Mouse (Mus musculus) neural tube, embryonic 11.5 days (tissue): ENCODE data around the gene 9230102O04Rik. TPM values are rescaled to one million over a fixed set of nuclear protein-coding genes. Genes with fewer than 3 reads are reported as not detected.

Source experiments
- ATAC-seq: fragments of 200-750 bp; cut with Nextera tagmentation; 2 replicates; pipeline ENCODE4 v1.8.0; 2017; ENCODE audit warnings: moderate number of reproducible peaks, mild to moderate bottlenecking, moderate TSS enrichment, moderate library complexity; ENCODE audit not compliant: insufficient read depth, low FRiP score, low TSS enrichment
- DNase-seq: peaks from one replicate; pipeline ENCODE4 v3.0.0-alpha.2; 2015; ENCODE audit warnings: low spot score
- H3K27ac ChIP-seq: fragments of 300-500 bp; sonication (generic); 2 replicates; pipeline ENCODE4 v1.5.1; 2014; ENCODE audit warnings: low read depth, mild to moderate bottlenecking, low read length
- H3K27me3 ChIP-seq: fragments of 300-500 bp; sonication (generic); 2 replicates; pipeline ENCODE4 v1.6.1; 2014; ENCODE audit warnings: mild to moderate bottlenecking, low read length, mixed read lengths; ENCODE audit not compliant: control insufficient read depth, insufficient read depth
- H3K36me3 ChIP-seq: fragments of 300-500 bp; sonication (generic); 2 replicates; pipeline ENCODE4 v1.6.1; 2014; ENCODE audit warnings: mild to moderate bottlenecking, low read length, moderate library complexity, mixed read lengths; ENCODE audit not compliant: control insufficient read depth, insufficient read depth
- H3K4me1 ChIP-seq: fragments of 300-500 bp; sonication (generic); 2 replicates; pipeline ENCODE4 v1.6.1; 2014; ENCODE audit warnings: low read length, mixed read lengths; ENCODE audit not compliant: control insufficient read depth, insufficient read depth
- H3K4me2 ChIP-seq: fragments of 300-500 bp; sonication (generic); 2 replicates; pipeline ENCODE4 v1.6.1; 2014; ENCODE audit warnings: low read depth, mild to moderate bottlenecking, moderate library complexity
- H3K4me3 ChIP-seq: fragments of 300-500 bp; sonication (generic); 2 replicates; pipeline ENCODE4 v1.5.1; 2014; ENCODE audit warnings: low read depth, low read length
- H3K9ac ChIP-seq: fragments of 300-500 bp; sonication (generic); 2 replicates; pipeline ENCODE4 v1.6.1; 2014; ENCODE audit warnings: mild to moderate bottlenecking, low read length
- H3K9me3 ChIP-seq: fragments of 300-500 bp; sonication (generic); 2 replicates; pipeline ENCODE4 v1.6.1; 2016; ENCODE audit warnings: low read length; ENCODE audit not compliant: control insufficient read depth
- WGBS: fragments of 180-500 bp; shearing (Covaris S2); extraction: QIAGEN DNeasy Blood & Tissue Kit; methylation state at CpG from one replicate; pipeline ENCODE4 v1.1.7; 2014; 5-methylcytosine and 5-hydroxymethylcytosine counted together
- polyA plus RNA-seq: library from polyadenylated mRNA; unstranded; fragments of >200 nt; fragmentation: Nextera tagmentation; extraction: Ambion mirVana; gene quantifications from 2 replicates; pipeline ENCODE4 v1.2.1, GENCODE M21; 2014

Gene 9230102O04Rik
- polyA plus RNA-seq, 1 experiment from 2014 or later, result not detected

DNA sequence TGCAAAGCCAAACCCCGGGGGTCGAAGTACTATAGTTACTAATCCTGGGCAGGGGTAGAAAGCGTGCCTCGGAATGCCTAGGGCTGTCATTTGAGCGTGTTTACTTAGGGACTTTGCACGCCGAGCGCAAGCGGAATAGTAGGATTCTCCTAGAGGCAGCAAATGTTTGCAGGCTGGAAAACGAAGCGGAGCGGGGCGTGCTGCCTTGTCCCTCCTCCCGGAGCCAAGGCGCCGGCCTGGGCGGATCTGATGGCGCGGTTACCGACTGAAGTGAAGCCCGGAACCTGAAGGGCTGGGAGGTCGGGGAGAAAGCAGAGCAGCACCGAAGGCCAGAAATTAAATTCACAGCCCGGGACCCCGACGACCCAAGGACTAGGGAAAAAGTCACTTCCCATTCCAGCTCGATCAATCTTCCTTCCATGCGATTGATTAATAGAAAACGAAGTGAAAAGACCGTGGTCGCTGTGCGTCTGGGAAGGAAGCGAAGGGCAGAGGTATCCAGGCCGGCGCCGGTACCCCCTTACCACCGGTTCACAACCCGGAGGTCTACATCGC, 6.9 kb downstream of the 9230102O04Rik start:
- ATAC-seq (no peak), DNase-seq (peak; percentile 49)
- H3K27me3 ChIP-seq, result peaks cover 96% of the 10 kb centered on the region
- H3K4me2 ChIP-seq, result peak overlapping the region; percentile 27
- no peak overlapping the region for H3K9ac ChIP-seq
- WGBS, result under 1% methylated on average over 39 of the region's 39 CpGs
- H3K36me3 ChIP-seq, result no peaks in the 10 kb centered on the region
- no peaks in the 10 kb centered on the region for H3K9me3 ChIP-seq
- no peak overlapping the region for H3K27ac ChIP-seq
- peak overlapping the region; percentile 16; the same call in 1 of the 2 replicates for H3K4me3 ChIP-seq
- peaks cover 7% of the 10 kb centered on the region for H3K4me1 ChIP-seq

DNA sequence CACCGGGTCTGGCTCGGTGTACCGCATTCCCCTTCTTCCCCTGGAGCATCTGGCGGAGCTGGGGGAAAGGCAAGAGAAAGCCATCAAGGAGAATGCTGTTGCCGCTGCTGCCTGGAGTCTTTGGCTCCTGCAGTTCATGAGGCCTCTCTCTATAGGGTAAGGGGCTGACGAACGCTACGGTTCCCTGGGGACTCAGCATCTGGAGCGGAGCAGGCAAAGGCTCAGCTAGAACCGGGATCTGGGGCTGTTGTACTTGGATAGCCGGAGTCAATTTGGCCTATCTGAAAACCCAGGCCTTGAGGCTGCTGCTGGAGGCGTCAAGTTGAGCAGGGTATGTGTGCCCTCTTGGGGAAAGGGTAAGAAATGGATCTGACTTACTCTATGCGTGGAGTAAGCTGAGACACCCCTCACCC, 7.7 kb downstream of the 9230102O04Rik start:
- Histone ChIP-seq H3K4me1 (peaks cover 9% of the 10 kb centered on the region), H3K9me3 (no peaks in the 10 kb centered on the region), H3K4me3 (peak overlapping the region; percentile 28), H3K9ac (peak overlapping the region; percentile 32; the same call in 1 of the 2 replicates), H3K27ac (no peak overlapping the region), H3K27me3 (peaks cover 96% of the 10 kb centered on the region), H3K4me2 (peak overlapping the region; percentile 37), H3K36me3 (no peaks in the 10 kb centered on the region)
- ATAC-seq, result no peak
- peak; percentile 59 for DNase-seq
- under 1% methylated on average over 13 of the region's 13 CpGs for WGBS

DNA sequence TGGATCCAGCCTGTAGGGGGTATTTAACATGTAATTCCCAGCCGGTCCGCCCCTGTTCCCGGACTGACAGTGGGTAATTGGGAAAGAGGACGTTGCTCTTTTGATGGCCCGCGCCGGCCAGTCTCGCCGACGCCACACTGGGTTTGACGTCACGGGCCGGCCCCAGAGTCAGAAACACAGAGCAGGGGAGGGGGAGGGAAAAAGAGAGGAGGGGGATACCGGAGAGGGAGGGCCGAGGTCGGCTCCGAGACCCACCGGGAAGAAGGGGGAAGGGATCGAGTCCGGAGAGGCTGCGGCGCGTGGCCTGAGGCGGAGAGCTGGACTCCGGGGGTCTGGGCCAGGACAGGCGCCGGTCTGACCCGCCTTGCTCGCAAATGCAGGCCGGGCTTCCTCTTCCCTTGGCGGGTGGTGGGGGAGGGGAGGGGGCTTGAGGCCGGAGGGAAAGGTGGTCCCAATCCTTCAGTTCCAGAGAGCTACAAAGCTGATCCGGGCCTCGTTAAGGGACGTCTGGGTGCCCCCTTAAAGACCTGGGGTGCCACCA, 8.2 kb downstream of the 9230102O04Rik start, which contains the start of gene 4930412O13Rik:
TSS of gene 4930412O13Rik (plus strand) at position 202 of the 541 bp plus-strand sequence.
- ATAC-seq (no peak), DNase-seq (peak; percentile 58)
- peak within 1 kb of the TSS; percentile 28 for H3K4me3 ChIP-seq
- under 1% methylated on average over 31 of the region's 35 CpGs for WGBS
- H3K4me2 ChIP-seq, result peak within 1 kb of the TSS; percentile 37
- H3K27ac ChIP-seq, result no peak within 1 kb of the TSS
- no peaks in the 10 kb centered on the region for H3K36me3 ChIP-seq
- peaks cover 96% of the 10 kb centered on the region for H3K27me3 ChIP-seq
- no peaks in the 10 kb centered on the region for H3K9me3 ChIP-seq
- H3K4me1 ChIP-seq, result peaks cover 9% of the 10 kb centered on the region
- H3K9ac ChIP-seq, result peak within 1 kb of the TSS; percentile 32; the same call in 1 of the 2 replicates

DNA sequence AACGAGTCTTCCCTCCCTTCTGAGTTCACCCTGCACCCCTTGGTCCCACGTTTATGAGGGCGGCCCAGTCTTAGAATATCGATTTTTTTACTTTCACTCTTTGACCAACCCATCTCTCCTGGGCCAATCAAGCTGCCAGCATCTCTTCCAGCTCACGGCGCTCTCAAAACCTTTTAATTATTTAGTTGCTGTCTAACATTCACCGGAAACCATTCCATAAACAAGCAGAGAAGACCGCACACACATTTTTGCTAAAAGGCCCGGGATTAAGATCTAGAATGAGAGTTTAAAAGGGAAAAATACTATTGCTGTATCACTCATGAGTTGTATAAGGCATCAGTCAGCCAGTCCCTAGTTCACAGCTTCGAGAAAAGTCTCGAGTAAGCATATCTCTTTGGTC, 9.1 kb downstream of the 9230102O04Rik start:
- Histone ChIP-seq H3K27ac (no peak overlapping the region), H3K4me2 (no peak overlapping the region), H3K9me3 (no peaks in the 10 kb centered on the region), H3K9ac (no peak overlapping the region), H3K27me3 (peaks cover 96% of the 10 kb centered on the region), H3K4me3 (no peak overlapping the region), H3K36me3 (no peaks in the 10 kb centered on the region), H3K4me1 (peaks cover 9% of the 10 kb centered on the region)
- ATAC-seq (no peak), DNase-seq (no peak)
- WGBS, result 4% methylated on average over 11 of the region's 11 CpGs

DNA sequence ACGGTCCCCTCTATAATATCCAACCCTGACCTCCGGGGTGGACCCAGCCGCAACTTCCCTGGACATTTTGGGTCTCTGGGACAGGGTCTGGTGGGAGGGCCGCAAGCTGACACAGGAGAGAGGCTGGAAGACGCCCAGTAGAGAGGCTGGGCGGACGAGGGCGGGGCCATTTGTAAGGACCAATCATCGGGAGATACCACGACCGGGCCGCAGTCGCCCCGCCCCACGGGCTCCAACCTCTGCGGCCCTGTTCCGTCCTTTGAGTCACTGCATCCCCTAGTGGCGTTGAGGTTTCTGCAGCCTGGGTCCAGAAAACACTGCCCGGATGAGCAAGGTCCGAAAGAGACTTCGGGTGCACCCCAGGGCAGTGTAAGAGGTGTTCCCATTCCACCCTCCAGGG, 9.8 kb downstream of the 9230102O04Rik start:
- Histone ChIP-seq H3K9me3 (no peaks in the 10 kb centered on the region), H3K4me3 (peak overlapping the region; percentile 38), H3K4me1 (peaks cover 9% of the 10 kb centered on the region), H3K27me3 (peaks cover 96% of the 10 kb centered on the region), H3K36me3 (no peaks in the 10 kb centered on the region), H3K27ac (no peak overlapping the region), H3K4me2 (peak overlapping the region; percentile 82), H3K9ac (no peak overlapping the region)
- DNase-seq (peak; percentile 96), ATAC-seq (peak; percentile 94)
- WGBS, result 0% methylated on average over 21 of the region's 21 CpGs

DNA sequence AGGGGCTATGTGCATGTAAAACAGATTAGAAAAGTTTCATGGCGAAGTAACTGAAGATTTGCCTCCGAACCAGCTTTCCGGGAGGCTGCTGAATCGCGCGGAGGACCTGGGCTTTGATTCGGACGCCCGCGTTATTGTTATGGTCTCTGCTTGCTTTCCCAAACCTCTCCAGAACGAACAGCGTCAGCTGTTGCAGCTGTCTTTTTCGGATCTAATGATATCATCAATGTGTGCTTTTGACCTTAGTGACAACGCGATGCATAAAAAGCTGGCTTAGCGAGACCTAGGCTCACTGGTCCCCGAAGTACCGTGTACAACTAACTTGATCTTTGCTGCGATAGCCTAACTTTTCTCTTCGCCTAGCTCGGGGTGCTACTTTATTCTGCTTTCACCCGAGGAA, 10.2 kb downstream of the 9230102O04Rik start:
- peak overlapping the region; percentile 38 for H3K4me3 ChIP-seq
- H3K36me3 ChIP-seq, result no peaks in the 10 kb centered on the region
- H3K9me3 ChIP-seq, result no peaks in the 10 kb centered on the region
- ATAC-seq, result peak; percentile 7
- H3K27me3 ChIP-seq, result peaks cover 96% of the 10 kb centered on the region
- no peak overlapping the region for H3K9ac ChIP-seq
- H3K4me2 ChIP-seq, result peak overlapping the region; percentile 82
- peaks cover 9% of the 10 kb centered on the region for H3K4me1 ChIP-seq
- under 1% methylated on average over 22 of the region's 22 CpGs for WGBS
- no peak overlapping the region for H3K27ac ChIP-seq
- no peak for DNase-seq

DNA sequence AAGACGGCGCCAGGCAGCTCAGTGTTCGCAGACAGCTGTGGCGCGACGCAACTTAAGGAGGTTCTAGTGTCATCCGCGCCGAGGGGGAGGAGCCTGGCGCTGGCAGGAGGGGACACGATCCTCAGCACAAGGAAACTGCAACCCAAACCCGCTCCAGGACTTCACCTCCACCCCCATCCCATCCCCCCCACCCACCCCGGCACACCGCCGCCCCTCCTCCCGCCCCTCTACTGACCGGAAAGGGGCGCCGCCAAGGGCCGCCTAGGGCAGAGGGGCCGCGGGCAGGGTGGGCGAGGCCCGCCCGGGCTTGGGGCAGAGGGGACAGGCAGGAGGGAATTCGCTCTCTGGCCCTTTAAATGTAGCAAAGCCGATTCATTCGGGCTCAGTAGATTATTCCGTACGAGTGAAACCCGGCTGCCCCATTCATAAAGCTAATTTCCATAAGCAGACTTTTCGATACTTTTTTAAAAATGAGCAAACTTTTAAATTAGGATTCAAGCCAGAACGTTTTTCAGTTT, 10.7 kb downstream of the 9230102O04Rik start:
- ATAC-seq, result peak; percentile 11; the same call in 1 of the 2 replicates
- peak overlapping the region; percentile 38 for H3K4me3 ChIP-seq
- no peak overlapping the region for H3K27ac ChIP-seq

DNA sequence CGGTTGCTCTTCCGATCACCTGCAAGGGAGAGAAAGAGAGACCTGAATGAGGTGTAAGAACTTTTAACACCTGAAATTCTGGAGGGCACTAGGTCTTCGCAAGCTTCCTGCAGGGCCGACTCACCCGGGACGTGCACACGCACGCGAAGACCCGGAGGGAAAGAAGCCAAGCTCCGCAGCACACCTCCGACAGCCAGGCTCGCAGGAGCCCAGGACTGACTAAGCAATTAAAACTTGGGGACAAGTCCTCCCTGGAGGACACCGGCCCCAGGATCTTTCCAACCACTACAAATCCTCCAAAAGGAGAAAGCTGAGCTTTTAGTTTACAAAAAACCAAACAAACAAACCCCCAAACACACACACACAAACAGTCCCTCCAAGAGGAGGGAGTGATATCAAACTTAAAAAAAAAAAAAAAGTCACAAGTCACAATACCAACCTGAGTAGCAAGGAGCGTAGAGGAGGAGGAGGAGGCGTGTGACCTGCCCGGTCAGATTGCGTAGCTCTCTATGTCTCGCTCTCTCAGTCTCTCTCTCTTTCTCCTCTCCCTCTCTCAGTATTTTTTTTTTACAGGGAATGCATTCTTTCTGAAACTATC, 11.3 kb downstream of the 9230102O04Rik start:
- Histone ChIP-seq H3K9ac (no peak overlapping the region), H3K9me3 (no peaks in the 10 kb centered on the region), H3K27ac (no peak overlapping the region), H3K4me2 (peak overlapping the region; percentile 82), H3K27me3 (peaks cover 96% of the 10 kb centered on the region), H3K36me3 (no peaks in the 10 kb centered on the region), H3K4me3 (peak overlapping the region; percentile 38), H3K4me1 (peaks cover 9% of the 10 kb centered on the region)
- DNase-seq (peak; percentile 50), ATAC-seq (no peak)
- WGBS, result 1% methylated on average over 19 of the region's 19 CpGs

More for the DNA sequence above, 10.7 kb downstream of the 9230102O04Rik start:
- under 1% methylated on average over 28 of the region's 33 CpGs for WGBS
- Histone ChIP-seq H3K4me1 (peaks cover 9% of the 10 kb centered on the region), H3K27me3 (peaks cover 96% of the 10 kb centered on the region), H3K9me3 (no peaks in the 10 kb centered on the region), H3K4me2 (peak overlapping the region; percentile 82), H3K36me3 (no peaks in the 10 kb centered on the region), H3K9ac (no peak overlapping the region)
- DNase-seq, result peak; percentile 69
